ENCODE assay signal across 9 mouse cellular contexts in genomic region chr15:82274593-82274926, GRCm38 (mm10). TPM values are rescaled to one million over a fixed set of nuclear protein-coding genes. Genes with fewer than 3 reads are reported as not detected.
DNase-seq lines count a peak whose midpoint lies in the region; ATAC-seq lines count a peak whose summit lies in the region.
"Had no signal": no experiment of that assay in that cellular context is flagged by ENCODE, and none has a peak within 500 bp of the region (broad histone marks: within the 10 kb centered on the region; RNA-seq: fewer than 3 reads in every experiment).

Gene Sept3, plus strand, starts transcription at chr15:82274893.

- peak within 1 kb of the TSS; percentile 88 for H3K27ac ChIP-seq in forebrain, embryonic 11.5 days (ENCODE audit: low read depth, low read length)
- H3K27ac ChIP-seq in neural tube, embryonic 13.5 days (replicated peaks) = peak within 1 kb of the TSS; percentile 99
- H3K27ac ChIP-seq: macrophage had no signal

- H3K36me3 ChIP-seq in forebrain, embryonic 11.5 days (ENCODE audit: control insufficient read depth, insufficient read depth, low read length) = peaks cover 3% of the 10 kb centered on the region; the same call in 1 of the 2 replicates
- peaks cover 15% of the 10 kb centered on the region for H3K36me3 ChIP-seq in neural tube, embryonic 13.5 days

- H3K4me3 ChIP-seq in forebrain, embryonic 11.5 days (ENCODE audit: low read depth, low read length) = peak within 1 kb of the TSS; percentile 73
- H3K4me3 ChIP-seq in neural tube, embryonic 13.5 days = peak within 1 kb of the TSS; percentile 86

- H3K9me3 ChIP-seq in forebrain, embryonic 11.5 days (ENCODE audit: control insufficient read depth, low read length) = no peaks in the 10 kb centered on the region
- H3K9me3 ChIP-seq in neural tube, embryonic 13.5 days = no peaks in the 10 kb centered on the region

- DNase-seq in layer of hippocampus, adult 8-10 months (ENCODE audit: low spot score in 2 of 2) = no peak
- no peak for DNase-seq in layer of hippocampus, adult 9-11 months
- no peak for DNase-seq in forebrain, embryonic 11.5 days (ENCODE audit: low spot score)
- no peak for DNase-seq in left cerebral cortex, postnatal 10 days (ENCODE audit: extremely low spot score in 1 of 2, low spot score in 2 of 2)
- no peak for DNase-seq in ovary, postnatal 10 days (ENCODE audit: low spot score)
- DNase-seq in thymus, postnatal 4 days = no peak

- peaks cover 8% of the 10 kb centered on the region; the same call in 1 of the 2 replicates for H3K4me1 ChIP-seq in forebrain, embryonic 11.5 days (replicated peaks; ENCODE audit: control insufficient read depth, insufficient read depth, low read length)
- peaks cover 56% of the 10 kb centered on the region for H3K4me1 ChIP-seq in neural tube, embryonic 13.5 days (replicated peaks)

- intact Hi-C loops in left cerebral cortex, postnatal 10 days (cut with DNase I) = loop anchor here (10.0 kb wide), 1 partner anchor 860 kb away; no protein-coding TSS in a partner anchor

- ATAC-seq in forebrain, embryonic 11.5 days (replicated peaks; ENCODE audit: low FRiP score) = no peak; the same call in 1 of the 2 replicates
- ATAC-seq in neural tube, embryonic 13.5 days (ENCODE audit: low read depth) = no peak
- no peak for ATAC-seq in CD4-positive, CD25-positive, alpha-beta regulatory T cell, adult 4 months

- H3K9ac ChIP-seq in forebrain, embryonic 11.5 days (ENCODE audit: low read length) = peak within 1 kb of the TSS; percentile 92
- H3K9ac ChIP-seq in neural tube, embryonic 13.5 days = peak within 1 kb of the TSS; percentile 97

- H3K27me3 ChIP-seq in forebrain, embryonic 11.5 days (ENCODE audit: control insufficient read depth, insufficient read depth, low read length) = peaks cover 3% of the 10 kb centered on the region; the same call in 1 of the 2 replicates
- peaks cover 16% of the 10 kb centered on the region for H3K27me3 ChIP-seq in neural tube, embryonic 13.5 days

- H3K4me2 ChIP-seq in forebrain, embryonic 11.5 days (ENCODE audit: low read depth, low read length, severe bottlenecking) = peak within 1 kb of the TSS; percentile 93
- H3K4me2 ChIP-seq in neural tube, embryonic 13.5 days = peak within 1 kb of the TSS; percentile 85

- 32% methylated on average over 6 of the region's 6 CpGs for WGBS in forebrain, embryonic 11.5 days
- 30% methylated on average over 6 of the region's 6 CpGs for WGBS in neural tube, embryonic 13.5 days

RNA-seq across cellular contexts. Expression of gene Sept3, which starts in this region (rescaled TPM):
- total RNA-seq in layer of hippocampus, adult 8-10 months (2022) = 100 to 1,000 TPM; 583 to 608 (median 584) TPM
- polyA plus RNA-seq in forebrain, embryonic 11.5 days (2014; fragmentation: Nextera tagmentation; extraction: Ambion mirVana) = 157 and 162 TPM in 2 replicates
- total RNA-seq in left cerebral cortex, postnatal 10 days (2021) = 100 to 1,000 TPM; 512 to 519 TPM
- polyA plus RNA-seq in neural tube, embryonic 13.5 days (2015; fragmentation: Nextera tagmentation; extraction: Ambion mirVana) = 359 and 361 TPM in 2 replicates
- not detected for polyA plus RNA-seq in CD4-positive, CD25-positive, alpha-beta regulatory T cell, adult 4 months (2017; shearing (Covaris generic))

Comparison
In these comparisons a context has a peak if more than half of its experiments do, and no peak if none do; other contexts are left out.
1. RNA of gene Sept3 (polyA plus RNA-seq): 359 to 361 TPM in neural tube, embryonic 13.5 days and 157 to 162 TPM in forebrain, embryonic 11.5 days; not detected in CD4-positive, CD25-positive, alpha-beta regulatory T cell, adult 4 months; every median in the first group is over 100 times any median in the second.